Mouse (Mus musculus) lung, postnatal 0 days (tissue): ENCODE measurements around the gene Pld4. TPM values are rescaled to one million over a fixed set of nuclear protein-coding genes. Genes with fewer than 3 reads are reported as not detected.
A peak's percentile ranks its signal among the peaks of the same experiment; 100 is the strongest.

Experiments used
- ATAC-seq: fragments of 200-750 bp; cut with Nextera tagmentation; 2 replicates; pipeline ENCODE4 v1.8.0; 2017; ENCODE audit warnings: moderate library complexity
- DNase-seq: peaks from one replicate; pipeline ENCODE4 v3.0.0-alpha.2; 2016; ENCODE audit warnings: low spot score
- H3K27ac ChIP-seq: fragments of 300-500 bp; sonication (generic); 2 replicates; pipeline ENCODE4 v1.5.1; 2014; ENCODE audit warnings: antibody characterized with exemption, mild to moderate bottlenecking, low read length, mixed read lengths
- H3K27me3 ChIP-seq: fragments of 300-500 bp; sonication (generic); replicated peaks from 2 replicates; pipeline ENCODE4 v1.6.1; 2014; ENCODE audit warnings: low read length, mixed read lengths; ENCODE audit not compliant: insufficient read depth
- H3K36me3 ChIP-seq: fragments of 300-500 bp; sonication (generic); 2 replicates; pipeline ENCODE4 v1.6.1; 2014; ENCODE audit warnings: low read length, mixed read lengths; ENCODE audit not compliant: insufficient read depth
- H3K4me1 ChIP-seq: fragments of 300-500 bp; sonication (generic); 2 replicates; pipeline ENCODE4 v1.6.1; 2014; ENCODE audit warnings: antibody characterized with exemption, low read depth, low read length, mixed read lengths; ENCODE audit not compliant: insufficient read depth
- H3K4me2 ChIP-seq: fragments of 300-500 bp; sonication (generic); replicated peaks from 2 replicates; pipeline ENCODE4 v1.6.1; 2014; ENCODE audit warnings: low read depth, mild to moderate bottlenecking, low read length, moderate library complexity, mixed read lengths
- H3K4me3 ChIP-seq: fragments of 300-500 bp; sonication (generic); 2 replicates; pipeline ENCODE4 v1.5.1; 2014; ENCODE audit warnings: low read depth, low read length
- H3K9ac ChIP-seq: fragments of 300-500 bp; sonication (generic); replicated peaks from 2 replicates; pipeline ENCODE4 v1.6.1; 2014; ENCODE audit warnings: low read depth, mild to moderate bottlenecking
- H3K9me3 ChIP-seq: fragments of 300-500 bp; sonication (generic); 2 replicates; pipeline ENCODE4 v1.6.1; 2016; ENCODE audit warnings: low read length, mixed read lengths
- CTCF ChIP-seq: IDR thresholded peaks from 2 replicates; pipeline ENCODE4 v1.5.1; 2016; ENCODE audit warnings: antibody characterized with exemption, mild to moderate bottlenecking
- EP300 ChIP-seq: IDR thresholded peaks from 2 replicates; pipeline ENCODE4 v1.6.1; 2016; ENCODE audit warnings: antibody characterized with exemption, mild to moderate bottlenecking, control low read depth
- WGBS: fragments of 180-500 bp; shearing (Covaris S2); extraction: QIAGEN DNeasy Blood & Tissue Kit; methylation state at CpG from one replicate; pipeline ENCODE4 v1.1.7; 2014; 5-methylcytosine and 5-hydroxymethylcytosine counted together
- polyA plus RNA-seq: library from polyadenylated mRNA; unstranded; fragments of >200 nt; fragmentation: Nextera tagmentation; extraction: Ambion mirVana; gene quantifications from 2 replicates; pipeline ENCODE4 v1.2.1, GENCODE M21; 2015

Pld4 gene
- polyA plus RNA-seq, 1 experiment from 2014 or later, result 23.8 TPM

GRCm38 (mm10) chr12:112744211-112744610 lies 16.2 kb upstream of the Pld4 start:
- H3K4me1 ChIP-seq, result no peaks in the 10 kb centered on the region
- H3K4me2 ChIP-seq, result no peak overlapping the region
- 74% methylated on average over 11 of the region's 11 CpGs for WGBS
- no peak overlapping the region for H3K9ac ChIP-seq
- no peak overlapping the region for H3K4me3 ChIP-seq
- H3K27me3 ChIP-seq, result no peaks in the 10 kb centered on the region
- H3K27ac ChIP-seq, result no peak overlapping the region
- no peaks in the 10 kb centered on the region for H3K9me3 ChIP-seq
- no peak for TF ChIP-seq CTCF
- no peak for TF ChIP-seq EP300
- DNase-seq (no peak), ATAC-seq (no peak)
- H3K36me3 ChIP-seq, result peaks cover 6% of the 10 kb centered on the region; the same call in 1 of the 2 replicates

GRCm38 (mm10) chr12:112744891-112745580 lies 15.4 kb upstream of the Pld4 start:
- Histone ChIP-seq H3K27ac (no peak overlapping the region), H3K36me3 (peaks cover 5% of the 10 kb centered on the region; the same call in 1 of the 2 replicates), H3K4me3 (no peak overlapping the region), H3K9ac (no peak overlapping the region), H3K4me1 (no peaks in the 10 kb centered on the region), H3K27me3 (no peaks in the 10 kb centered on the region), H3K4me2 (no peak overlapping the region), H3K9me3 (no peaks in the 10 kb centered on the region)
- ATAC-seq (no peak), DNase-seq (no peak)
- TF ChIP-seq EP300, result no peak
- TF ChIP-seq CTCF, result no peak
- 85% methylated on average over 10 of the region's 10 CpGs for WGBS

GRCm38 (mm10) chr12:112745716-112746115 lies 14.7 kb upstream of the Pld4 start:
- no peak for DNase-seq
- H3K4me1 ChIP-seq, result no peaks in the 10 kb centered on the region
- TF ChIP-seq EP300 (no peak), CTCF (no peak)
- no peaks in the 10 kb centered on the region for H3K27me3 ChIP-seq
- H3K4me3 ChIP-seq, result no peak overlapping the region
- H3K9ac ChIP-seq, result no peak overlapping the region
- no peak overlapping the region for H3K27ac ChIP-seq
- H3K4me2 ChIP-seq, result no peak overlapping the region
- 83% methylated on average over 10 of the region's 10 CpGs for WGBS
- ATAC-seq, result no peak
- H3K36me3 ChIP-seq, result peaks cover 5% of the 10 kb centered on the region; the same call in 1 of the 2 replicates
- H3K9me3 ChIP-seq, result no peaks in the 10 kb centered on the region

- H3K27ac ChIP-seq, result no peak overlapping the region
- H3K4me3 ChIP-seq, result no peak overlapping the region
- no peaks in the 10 kb centered on the region for H3K27me3 ChIP-seq
- H3K4me1 ChIP-seq, result no peaks in the 10 kb centered on the region
- H3K4me2 ChIP-seq, result no peak overlapping the region
- no peaks in the 10 kb centered on the region for H3K9me3 ChIP-seq
- 77% methylated on average over 4 of the region's 4 CpGs for WGBS
- no peak for ATAC-seq
- TF ChIP-seq EP300 (no peak), CTCF (no peak)
- no peak for DNase-seq
- H3K36me3 ChIP-seq, result peaks cover 5% of the 10 kb centered on the region; the same call in 1 of the 2 replicates
- no peak overlapping the region for H3K9ac ChIP-seq
Measured at GRCm38 (mm10) chr12:112746461-112746807, 14.0 kb upstream of the Pld4 start.

GRCm38 (mm10) chr12:112746808-112747605 lies 13.4 kb upstream of the Pld4 start:
- H3K4me3 ChIP-seq, result no peak overlapping the region
- H3K27me3 ChIP-seq, result no peaks in the 10 kb centered on the region
- DNase-seq, result peak; percentile 90
- TF ChIP-seq EP300 (no peak), CTCF (peak; percentile 82)
- ATAC-seq, result peak; percentile 46
- WGBS, result 31% methylated on average over 10 of the region's 10 CpGs
- no peak overlapping the region for H3K27ac ChIP-seq
- H3K9ac ChIP-seq, result no peak overlapping the region; the same call in 1 of the 2 replicates
- no peak overlapping the region for H3K4me2 ChIP-seq
- H3K4me1 ChIP-seq, result no peaks in the 10 kb centered on the region
- H3K36me3 ChIP-seq, result peaks cover 5% of the 10 kb centered on the region; the same call in 1 of the 2 replicates
- no peaks in the 10 kb centered on the region for H3K9me3 ChIP-seq

GRCm38 (mm10) chr12:112747606-112747970 lies 12.9 kb upstream of the Pld4 start:
- peaks cover 5% of the 10 kb centered on the region; the same call in 1 of the 2 replicates for H3K36me3 ChIP-seq
- H3K27ac ChIP-seq, result no peak overlapping the region
- ATAC-seq (no peak), DNase-seq (no peak)
- no peak overlapping the region for H3K4me3 ChIP-seq
- H3K27me3 ChIP-seq, result no peaks in the 10 kb centered on the region
- no peak for TF ChIP-seq EP300
- no peak for TF ChIP-seq CTCF
- H3K4me1 ChIP-seq, result no peaks in the 10 kb centered on the region
- no peaks in the 10 kb centered on the region for H3K9me3 ChIP-seq
- H3K4me2 ChIP-seq, result no peak overlapping the region
- no peak overlapping the region for H3K9ac ChIP-seq
- 75% methylated on average over 8 of the region's 8 CpGs for WGBS
